Mouse (Mus musculus) heart, embryonic 11.5 days (tissue): ENCODE results near the gene Rnf215. TPM values are rescaled to one million over a fixed set of nuclear protein-coding genes. Genes with fewer than 3 reads are reported as not detected.
"Not testable (repeated sequence)": the region's sequence is repeated elsewhere in the genome, so short reads cannot be mapped to it uniquely, and the experiment has no call there.

Source experiments
- ATAC-seq: fragments of 200-750 bp; cut with Nextera tagmentation; replicated peaks from 2 replicates; pipeline ENCODE4 v1.8.0; 2017; ENCODE audit warnings: moderate library complexity; ENCODE audit not compliant: insufficient number of reproducible peaks, low FRiP score, low TSS enrichment
- H3K27ac ChIP-seq: fragments of 300-500 bp; sonication (generic); 2 replicates; pipeline ENCODE4 v1.5.1; 2014; ENCODE audit warnings: mild to moderate bottlenecking, low read depth, low read length
- H3K27me3 ChIP-seq: fragments of 300-500 bp; sonication (generic); 2 replicates; pipeline ENCODE4 v1.6.1; 2014; ENCODE audit warnings: mild to moderate bottlenecking, low read length, mixed read lengths; ENCODE audit not compliant: control insufficient read depth, insufficient read depth
- H3K36me3 ChIP-seq: fragments of 300-500 bp; sonication (generic); 2 replicates; pipeline ENCODE4 v1.6.1; 2014; ENCODE audit warnings: mild to moderate bottlenecking, low read length, moderate library complexity, mixed read lengths; ENCODE audit not compliant: control insufficient read depth, insufficient read depth
- H3K4me1 ChIP-seq: fragments of 300-500 bp; sonication (generic); 2 replicates; pipeline ENCODE4 v1.6.1; 2014; ENCODE audit warnings: low read length; ENCODE audit not compliant: control insufficient read depth, insufficient read depth
- H3K4me2 ChIP-seq: fragments of 300-500 bp; sonication (generic); 2 replicates; pipeline ENCODE4 v1.6.1; 2014; ENCODE audit warnings: mild to moderate bottlenecking, moderate library complexity
- H3K4me3 ChIP-seq: fragments of 300-500 bp; sonication (generic); 2 replicates; pipeline ENCODE4 v1.5.1; 2014; ENCODE audit warnings: low read depth, low read length
- H3K9ac ChIP-seq: fragments of 300-500 bp; sonication (generic); 2 replicates; pipeline ENCODE4 v1.6.1; 2014; ENCODE audit warnings: mild to moderate bottlenecking, low read depth, low read length, moderate library complexity
- H3K9me3 ChIP-seq: fragments of 300-500 bp; sonication (generic); replicated peaks from 2 replicates; pipeline ENCODE4 v1.6.1; 2016; ENCODE audit warnings: low read length; ENCODE audit not compliant: control insufficient read depth
- WGBS: fragments of 180-500 bp; shearing (Covaris S2); extraction: QIAGEN DNeasy Blood & Tissue Kit; methylation state at CpG from one replicate; pipeline ENCODE4 v1.1.7; 2014; ENCODE audit not compliant: insufficient replicate concordance; 5-methylcytosine and 5-hydroxymethylcytosine counted together
- polyA plus RNA-seq: library from polyadenylated mRNA; unstranded; fragments of >200 nt; fragmentation: Nextera tagmentation; extraction: Ambion mirVana; gene quantifications from 2 replicates; pipeline ENCODE4 v1.2.1, GENCODE M21; 2014

Rnf215 gene
- polyA plus RNA-seq, 1 experiment from 2014 or later, result 13.7 TPM

- ATAC-seq, result no peak
- Histone ChIP-seq H3K9me3 (0 out of 2 replicates have a peak, but pooled peaks cover 8% of the 10 kb centered on the region), H3K4me1 (no peaks in the 10 kb centered on the region), H3K27me3 (no peaks in the 10 kb centered on the region), H3K4me3 (no peak overlapping the region), H3K9ac (no peak overlapping the region), H3K4me2 (no peak overlapping the region), H3K27ac (no peak overlapping the region), H3K36me3 (no peaks in the 10 kb centered on the region)
- WGBS, result 87% methylated on average over 1 of the region's 1 CpGs
Measured at GRCm38 (mm10) chr11:4127059-4127458, 7.9 kb upstream of the Rnf215 start.

GRCm38 (mm10) chr11:4128461-4128860 lies 6.5 kb upstream of the Rnf215 start:
- H3K27me3 ChIP-seq, H3K9ac ChIP-seq, H3K27ac ChIP-seq, H3K9me3 ChIP-seq, ATAC-seq, H3K36me3 ChIP-seq, H3K4me3 ChIP-seq, H3K4me1 ChIP-seq, H3K4me2 ChIP-seq: not testable (repeated sequence)
- WGBS, result 79% methylated on average over 4 of the region's 4 CpGs

DNA sequence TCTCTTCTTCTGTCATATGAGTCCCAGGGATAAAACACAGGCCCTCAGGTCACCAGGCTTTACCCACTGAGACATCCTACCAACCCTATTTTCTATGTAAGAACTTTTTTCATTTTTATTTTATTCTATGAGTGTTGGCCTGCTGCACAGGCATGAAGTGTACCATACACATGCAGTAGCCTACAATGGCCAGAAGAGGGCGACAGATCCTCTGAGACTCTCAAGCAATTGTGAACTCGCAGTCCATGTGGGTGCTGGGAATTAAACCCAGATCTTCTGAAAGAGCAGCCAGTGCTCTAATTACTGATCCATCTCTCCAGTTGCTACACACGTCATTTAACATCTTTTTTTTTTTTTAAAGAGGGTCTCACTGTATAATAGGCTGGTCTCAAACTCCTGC lies 1.6 kb upstream of the Rnf215 start:
- WGBS, result 49% methylated on average over 3 of the region's 3 CpGs

DNA sequence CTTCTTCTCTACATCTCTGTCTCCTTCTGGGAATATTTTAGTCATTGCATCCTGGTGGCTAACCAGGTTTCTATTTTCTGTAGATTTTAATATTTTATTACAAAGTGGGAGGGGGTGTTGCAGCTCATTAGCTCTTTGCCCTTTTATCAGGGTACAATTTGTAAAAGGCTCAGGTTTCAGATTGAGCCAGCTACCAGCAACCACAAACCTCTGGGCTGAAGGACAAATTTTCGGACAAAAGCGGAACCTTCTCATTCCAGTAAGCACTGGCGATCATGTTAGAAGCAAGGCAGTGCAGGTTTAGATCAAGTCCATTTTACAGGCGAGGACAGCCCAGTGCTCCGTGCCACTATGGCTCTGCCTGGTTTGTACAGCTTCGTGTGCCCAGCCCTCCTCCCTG lies 602 bp upstream of the Rnf215 start:
- 60% methylated on average over 6 of the region's 6 CpGs for WGBS
- Histone ChIP-seq H3K27ac (no peak overlapping the region), H3K4me2 (peak overlapping the region; percentile 89), H3K4me3 (peak overlapping the region; percentile 92; the same call in 1 of the 2 replicates), H3K9ac (0 out of 2 replicates have a peak overlapping the region, but pooled peaks have one; percentile 22), H3K4me1 (peaks cover 10% of the 10 kb centered on the region), H3K36me3 (peaks cover 4% of the 10 kb centered on the region; the same call in 1 of the 2 replicates), H3K27me3 (no peaks in the 10 kb centered on the region), H3K9me3 (no peaks in the 10 kb centered on the region)
- no peak for ATAC-seq

More for the DNA sequence above, 1.6 kb upstream of the Rnf215 start:
- Histone ChIP-seq H3K36me3 (peaks cover 4% of the 10 kb centered on the region; the same call in 1 of the 2 replicates), H3K27ac (no peak overlapping the region), H3K4me2 (no peak overlapping the region), H3K4me1 (peaks cover 10% of the 10 kb centered on the region), H3K9ac (no peak overlapping the region), H3K27me3 (no peaks in the 10 kb centered on the region), H3K4me3 (no peak overlapping the region), H3K9me3 (no peaks in the 10 kb centered on the region)
- no peak for ATAC-seq

- no peak for ATAC-seq
- no peak overlapping the region for H3K4me2 ChIP-seq
- H3K27ac ChIP-seq, result no peak overlapping the region
- no peak overlapping the region for H3K4me3 ChIP-seq
- WGBS, result 73% methylated on average over 2 of the region's 2 CpGs
- H3K27me3 ChIP-seq, result no peaks in the 10 kb centered on the region
- no peaks in the 10 kb centered on the region for H3K9me3 ChIP-seq
- H3K9ac ChIP-seq, result no peak overlapping the region
- peaks cover 10% of the 10 kb centered on the region for H3K4me1 ChIP-seq
- H3K36me3 ChIP-seq, result peaks cover 18% of the 10 kb centered on the region
Measured at GRCm38 (mm10) chr11:4138964-4139363, 4.0 kb downstream of the Rnf215 start.

DNA sequence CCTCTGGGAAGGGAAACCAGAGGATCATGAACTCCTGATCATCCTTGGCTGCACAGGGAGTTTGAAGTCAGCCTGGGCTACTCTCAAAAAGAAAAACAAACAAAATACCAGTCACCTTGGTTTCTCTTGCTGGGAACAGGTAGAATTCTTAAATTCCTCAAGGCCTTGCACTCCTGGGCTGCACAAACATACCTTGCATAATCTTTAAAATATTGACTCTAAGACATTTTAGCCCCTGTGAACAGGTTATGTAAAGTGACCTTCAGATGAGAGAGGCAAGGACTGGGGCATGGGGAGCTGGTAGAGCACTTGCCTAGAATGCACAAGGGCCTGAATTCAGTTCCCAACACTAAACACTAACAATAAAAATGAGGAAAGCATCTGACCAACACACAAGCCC lies 6.5 kb downstream of the Rnf215 start:
- no peak for ATAC-seq
- no peaks in the 10 kb centered on the region for H3K9me3 ChIP-seq
- H3K4me3 ChIP-seq, result no peak overlapping the region
- no peak overlapping the region for H3K27ac ChIP-seq
- no peak overlapping the region for H3K4me2 ChIP-seq
- H3K4me1 ChIP-seq, result peaks cover under 1% of the 10 kb centered on the region; the same call in 1 of the 2 replicates
- no peaks in the 10 kb centered on the region for H3K27me3 ChIP-seq
- H3K9ac ChIP-seq, result no peak overlapping the region
- peaks cover 18% of the 10 kb centered on the region for H3K36me3 ChIP-seq

- no peaks in the 10 kb centered on the region for H3K9me3 ChIP-seq
- H3K4me2 ChIP-seq, result no peak overlapping the region
- H3K4me1 ChIP-seq, result no peaks in the 10 kb centered on the region
- peaks cover 15% of the 10 kb centered on the region for H3K36me3 ChIP-seq
- no peaks in the 10 kb centered on the region for H3K27me3 ChIP-seq
- no peak for ATAC-seq
- H3K27ac ChIP-seq, result no peak overlapping the region
- H3K9ac ChIP-seq, result no peak overlapping the region
- WGBS, result 79% methylated on average over 4 of the region's 4 CpGs
- no peak overlapping the region for H3K4me3 ChIP-seq
Measured at GRCm38 (mm10) chr11:4142352-4142751, 7.3 kb downstream of the Rnf215 start.

DNA sequence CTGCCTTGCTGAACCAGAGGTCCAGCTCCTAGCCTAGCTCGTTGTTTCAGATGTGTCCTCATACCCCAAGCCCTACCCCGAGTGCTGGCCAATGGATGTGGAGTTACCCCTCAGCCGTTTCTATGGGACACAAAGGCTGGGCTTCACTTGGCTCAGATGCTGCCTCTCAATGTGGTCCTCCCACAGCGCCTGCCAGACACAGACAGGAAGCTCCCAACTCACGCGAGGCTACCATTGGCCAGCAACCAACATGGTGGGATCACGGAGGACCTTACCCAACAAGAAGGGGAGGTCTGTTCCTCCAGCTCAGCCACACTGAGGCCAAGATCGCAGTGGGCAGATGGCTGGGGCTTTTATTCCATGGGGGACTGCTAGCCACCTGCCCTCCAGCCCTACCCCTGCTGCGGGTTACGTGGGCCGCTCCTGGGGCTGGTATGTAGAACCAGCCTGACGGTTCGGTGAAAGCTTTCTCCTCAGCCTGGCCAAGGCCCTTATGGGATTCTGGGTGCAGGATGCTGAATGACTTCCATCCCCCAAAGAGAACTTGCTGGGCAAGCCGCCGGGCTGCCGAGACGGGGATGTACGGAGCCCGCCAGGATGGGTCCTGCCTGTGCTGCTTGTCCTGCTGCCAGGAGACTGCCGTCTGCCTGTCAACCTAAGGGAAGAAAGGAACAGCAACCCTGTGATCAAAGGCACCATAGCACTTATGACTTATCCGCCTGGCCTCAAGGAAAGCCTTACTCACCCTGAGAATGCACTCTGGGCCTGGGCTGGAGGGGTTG lies 8.5 kb downstream of the Rnf215 start:
- WGBS, result 80% methylated on average over 21 of the region's 21 CpGs
- H3K27ac ChIP-seq, result no peak overlapping the region
- no peaks in the 10 kb centered on the region for H3K9me3 ChIP-seq
- peaks cover 14% of the 10 kb centered on the region for H3K36me3 ChIP-seq
- H3K4me3 ChIP-seq, result no peak overlapping the region
- H3K27me3 ChIP-seq, result no peaks in the 10 kb centered on the region
- no peak overlapping the region for H3K4me2 ChIP-seq
- H3K4me1 ChIP-seq, result 0 out of 2 replicates have a peak, but pooled peaks cover 2% of the 10 kb centered on the region
- H3K9ac ChIP-seq, result no peak overlapping the region
- no peak for ATAC-seq

DNA sequence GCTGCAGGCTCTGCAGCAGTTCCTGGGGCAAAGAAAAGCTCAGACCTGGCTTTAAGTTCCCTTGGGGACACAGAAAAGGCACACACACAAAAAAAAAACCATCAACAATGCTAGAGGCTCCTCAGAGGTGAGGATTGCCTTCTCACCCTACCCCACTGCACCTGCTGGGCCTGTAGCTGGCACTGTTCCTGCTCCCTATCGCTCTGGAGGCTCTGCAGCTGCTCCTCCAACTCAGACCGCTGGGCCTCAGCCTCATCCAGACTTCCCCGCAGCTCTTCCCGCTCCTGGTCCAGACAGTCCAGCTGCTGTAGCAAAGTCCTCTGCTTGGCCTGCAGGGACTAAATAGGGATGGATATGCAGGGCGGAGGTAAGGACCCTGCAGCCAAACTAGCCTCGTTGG lies 11.4 kb downstream of the Rnf215 start:
- H3K9me3 ChIP-seq, result no peaks in the 10 kb centered on the region
- no peak overlapping the region for H3K27ac ChIP-seq
- ATAC-seq, result no peak
- no peak overlapping the region for H3K4me3 ChIP-seq
- H3K9ac ChIP-seq, result no peak overlapping the region
- no peaks in the 10 kb centered on the region for H3K27me3 ChIP-seq
- 0 out of 2 replicates have a peak, but pooled peaks cover 2% of the 10 kb centered on the region for H3K4me1 ChIP-seq
- WGBS, result 73% methylated on average over 6 of the region's 6 CpGs
- H3K4me2 ChIP-seq, result no peak overlapping the region
- H3K36me3 ChIP-seq, result peaks cover 7% of the 10 kb centered on the region
